Mouse (Mus musculus): ENCODE results near the gene Mgll. TPM values are rescaled to one million over a fixed set of nuclear protein-coding genes. Genes with fewer than 3 reads are reported as not detected.

Mgll gene
- total RNA-seq, 2 experiments from 2014 or later, result 83.6 to 88.1 TPM

Other genes with a start within 250 kb of the Mgll start
- gene Sec61a1, start 205.5 kb upstream of the Mgll start, total RNA-seq (2021), result 100 to 1,000 TPM; 215 to 222 TPM
- 1 to 10 TPM in 1 of 2 experiments, under 1 TPM in 1; 0.45 to 1.3 TPM for gene Kbtbd12, start 86.5 kb upstream of the Mgll start, total RNA-seq (2021)
- gene Abtb1, start 117.6 kb downstream of the Mgll start, total RNA-seq (2021), result 10 to 100 TPM; 44.2 to 46.2 TPM
- 10 to 100 TPM; 60.1 to 62.8 TPM for gene Podxl2, start 150.6 kb downstream of the Mgll start, total RNA-seq (2021)
- gene Mcm2, start 174.4 kb downstream of the Mgll start, total RNA-seq (2021), result 10 to 100 TPM; 69.6 to 83.3 TPM
- gene Tpra1, start 177.8 kb downstream of the Mgll start, total RNA-seq (2021), result 100 to 1,000 TPM; 112 to 121 TPM

All from adrenal gland, postnatal 4 days (tissue).